Mouse (Mus musculus) frontal cortex, postnatal 14 days (tissue): ENCODE data around the gene Slc12a1.
A peak's percentile ranks its signal among the peaks of the same experiment; 100 is the strongest.

Source experiments
- DNase-seq, 2 experiments: peaks; one replicate each; pipeline ENCODE4 v3.0.0; 2022; ENCODE audit warnings: low spot score in 2 of 2

The Slc12a1 gene

DNA sequence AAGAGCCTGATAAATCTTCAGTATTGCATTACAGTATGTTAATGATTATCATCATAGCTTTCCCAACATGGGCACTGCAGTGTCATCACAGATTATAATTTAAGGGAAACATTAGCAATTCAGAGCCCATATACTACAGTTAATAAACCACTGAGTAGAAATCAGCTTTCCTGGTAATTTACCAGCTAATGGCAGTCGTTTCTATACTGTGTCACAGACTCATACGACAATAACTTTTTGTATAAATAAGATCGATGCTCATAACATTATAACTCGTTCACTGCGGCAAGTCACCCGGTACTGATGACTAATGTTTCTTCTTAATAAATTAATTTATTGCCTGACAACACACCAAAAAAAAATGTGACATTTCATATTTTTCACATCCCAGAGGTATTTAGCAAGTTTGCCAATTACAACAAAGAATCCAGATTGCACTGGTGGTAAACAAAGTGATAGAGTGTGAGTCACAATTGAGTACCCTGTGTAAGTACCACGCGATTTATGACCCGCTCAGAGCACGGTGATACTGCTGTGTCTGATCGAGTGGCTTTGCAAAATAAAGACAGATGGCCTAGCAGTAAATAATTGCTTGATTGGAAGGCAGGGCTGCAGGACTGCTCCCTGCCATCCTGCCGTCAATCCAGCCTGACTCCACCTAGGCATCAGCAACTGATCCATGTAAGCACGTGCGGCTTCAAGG, 56.7 kb downstream of the Slc12a1 start:
- DNase-seq: no peak

DNA sequence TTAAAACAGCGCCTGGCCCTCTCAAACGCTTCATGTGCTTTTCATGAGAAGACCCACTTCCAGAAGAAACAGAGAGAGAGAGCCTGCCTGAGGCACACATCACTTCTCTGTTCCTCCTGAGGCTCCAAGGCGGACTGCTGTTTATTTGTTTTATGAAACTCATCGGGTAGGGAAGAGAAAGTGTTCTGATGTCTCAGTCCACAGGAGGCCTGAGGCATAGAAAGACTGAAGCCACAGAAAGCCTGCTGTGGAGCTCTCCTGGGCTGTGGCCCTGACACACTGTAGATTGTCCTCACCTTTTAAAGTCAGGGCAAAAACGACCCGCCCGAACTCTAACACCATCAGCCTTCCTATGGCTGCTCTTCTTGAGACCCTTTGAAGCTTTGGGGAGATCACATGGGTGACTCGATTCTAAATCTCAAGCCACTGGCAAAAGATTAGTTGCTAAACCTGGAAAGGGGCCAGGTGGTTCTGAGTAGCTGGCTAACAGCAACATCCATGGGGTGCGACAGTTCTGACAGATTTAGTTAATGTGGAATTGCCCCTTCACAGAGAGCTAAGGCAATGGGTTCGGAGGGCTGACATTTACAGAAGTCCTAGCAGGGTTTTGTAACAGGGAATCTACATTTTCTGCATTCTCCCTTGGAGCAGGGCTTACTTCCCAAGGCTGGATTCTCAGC, 59.7 kb downstream of the Slc12a1 start:
- DNase-seq: no peak

DNA sequence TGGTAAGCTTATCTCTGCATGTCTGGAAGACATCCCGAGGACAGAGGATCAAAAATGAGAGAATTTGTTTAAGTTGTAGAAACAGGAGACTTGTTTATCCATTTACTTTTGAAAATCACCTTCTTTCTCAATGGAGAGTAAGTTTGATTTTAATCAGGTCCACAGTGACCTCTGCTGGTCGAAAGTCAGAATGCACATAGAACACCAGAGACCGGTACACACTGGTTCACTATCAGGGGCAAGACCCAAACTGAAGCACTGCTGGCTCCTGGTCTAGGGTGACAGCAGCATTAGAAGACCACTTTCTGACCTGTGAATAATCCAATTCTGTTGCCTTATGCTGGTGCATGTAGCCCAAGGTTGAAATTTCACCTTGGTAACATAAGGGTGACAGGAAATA, 62.3 kb downstream of the Slc12a1 start:
- DNase-seq: peak in 1 of 2 experiments; percentile 73

DNA sequence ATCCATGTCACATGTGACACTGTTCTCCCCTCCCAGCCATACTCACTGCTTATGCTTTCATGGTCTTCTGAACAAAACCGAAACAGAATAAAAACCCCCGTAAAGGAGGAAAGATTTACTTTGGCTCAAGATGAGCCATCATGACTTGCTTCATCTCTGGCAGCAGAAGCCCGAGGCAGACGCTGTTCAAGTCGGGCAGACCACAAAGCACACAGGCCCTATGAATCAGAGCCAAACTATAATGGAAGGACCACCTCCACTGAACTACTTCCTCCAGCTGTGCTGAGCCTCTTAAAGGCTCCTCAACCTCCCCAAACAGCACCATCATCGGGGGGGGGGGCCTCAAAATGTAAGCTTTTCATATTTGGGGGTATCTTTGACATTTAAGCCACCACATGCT, 65.0 kb downstream of the Slc12a1 start:
- no peak for DNase-seq

DNA sequence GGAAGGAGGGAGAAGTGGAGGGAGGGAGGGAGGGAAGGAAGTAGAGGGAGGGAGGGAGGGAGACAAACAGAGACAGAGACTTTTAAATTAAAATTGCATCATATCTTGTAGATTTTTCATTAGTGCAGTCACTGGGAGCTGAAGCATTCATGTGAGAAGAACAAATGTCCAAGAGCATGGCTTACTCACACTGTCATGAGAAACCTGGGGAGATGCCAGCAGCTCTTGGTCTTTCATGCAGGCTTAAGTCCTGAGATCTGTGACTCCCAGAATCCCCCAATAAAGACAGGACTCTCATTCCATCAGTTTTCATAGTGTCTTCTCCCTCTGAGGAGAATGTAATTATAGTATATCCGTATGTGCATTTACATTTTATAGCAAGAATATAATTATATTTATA, 66.3 kb downstream of the Slc12a1 start:
- no peak for DNase-seq

DNA sequence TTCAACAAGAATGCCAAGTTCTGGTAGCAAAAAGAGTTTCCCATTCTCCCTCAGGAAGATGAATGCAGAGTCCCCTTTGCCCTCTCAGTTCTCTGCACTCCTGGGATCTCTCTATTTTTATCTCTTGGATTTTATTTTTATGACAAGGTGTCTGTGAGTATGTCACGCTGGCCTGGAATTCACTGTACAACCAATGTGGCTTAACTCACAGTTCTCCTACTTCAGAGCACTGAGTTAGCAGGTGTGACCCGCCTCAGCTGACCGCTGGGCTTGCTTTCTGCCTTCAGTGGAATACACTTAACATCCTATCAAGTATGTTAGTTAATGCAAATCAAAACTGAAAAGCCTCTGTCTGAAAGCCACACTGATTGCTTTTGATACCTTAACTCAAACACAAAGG, 67.0 kb downstream of the Slc12a1 start:
- no peak for DNase-seq

DNA sequence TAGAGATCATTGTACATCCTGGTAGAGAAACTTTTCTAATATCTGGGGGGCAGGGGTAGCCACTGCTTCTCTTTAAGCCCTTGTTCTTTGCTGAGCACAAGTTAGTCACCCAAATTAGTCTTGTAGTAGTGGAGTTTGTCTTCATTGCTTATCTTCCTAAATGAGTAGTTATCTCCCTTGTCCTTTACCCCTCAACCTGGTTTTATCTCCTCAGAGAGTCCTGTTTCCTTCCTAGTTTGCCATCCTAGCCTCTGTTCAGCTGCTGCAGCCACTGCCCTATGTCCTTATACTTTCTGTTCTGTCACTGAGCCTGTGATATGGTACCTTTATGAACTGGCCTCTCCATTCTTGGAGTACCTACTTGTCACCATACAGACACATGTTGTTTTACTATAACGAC, 69.4 kb downstream of the Slc12a1 start:
- no peak for DNase-seq

DNA sequence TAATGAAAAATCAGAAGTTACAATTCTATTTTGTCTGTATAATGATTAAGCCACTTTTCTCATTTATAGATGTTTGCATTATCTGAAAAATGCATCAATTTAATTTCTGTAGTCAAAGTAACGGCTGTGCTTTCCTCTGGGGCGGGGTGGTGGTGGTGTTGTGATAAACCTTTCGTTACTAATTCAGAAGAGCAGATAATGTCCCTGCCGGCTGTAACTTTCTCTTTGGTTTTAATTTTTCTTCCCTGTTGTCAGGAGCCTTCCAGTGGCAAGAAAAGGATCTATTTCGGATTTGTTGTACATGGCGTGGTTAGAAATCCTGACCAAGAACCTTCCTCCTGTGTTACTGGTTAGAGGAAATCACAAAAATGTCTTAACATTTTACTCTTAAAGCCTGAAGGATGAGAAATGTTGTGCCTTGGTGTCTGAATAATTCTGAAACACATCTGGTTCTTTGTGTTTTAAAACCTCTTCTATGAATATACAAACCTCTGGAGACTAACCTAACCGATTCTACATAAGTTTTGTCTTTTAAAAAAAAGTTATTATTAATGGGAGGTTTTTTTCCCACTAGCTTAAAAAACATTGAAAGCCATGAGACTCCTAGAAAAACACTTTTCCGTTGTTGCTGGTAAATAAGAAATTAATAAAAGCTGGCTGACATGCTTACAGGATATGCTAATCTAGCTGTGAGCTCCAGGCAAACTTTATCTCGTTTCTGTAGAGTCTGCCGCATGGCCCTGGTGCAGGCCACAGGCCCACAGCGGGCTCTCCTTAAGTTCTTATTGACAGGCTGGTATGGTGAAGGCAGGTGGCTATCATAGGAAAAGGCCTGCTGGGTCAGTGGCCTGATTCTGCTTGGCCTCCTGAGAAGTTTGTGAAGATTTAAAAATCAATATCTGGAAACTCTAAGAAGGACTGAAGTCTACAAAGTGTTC, 76.4 kb downstream of the Slc12a1 start:
- DNase-seq: no peak

DNA sequence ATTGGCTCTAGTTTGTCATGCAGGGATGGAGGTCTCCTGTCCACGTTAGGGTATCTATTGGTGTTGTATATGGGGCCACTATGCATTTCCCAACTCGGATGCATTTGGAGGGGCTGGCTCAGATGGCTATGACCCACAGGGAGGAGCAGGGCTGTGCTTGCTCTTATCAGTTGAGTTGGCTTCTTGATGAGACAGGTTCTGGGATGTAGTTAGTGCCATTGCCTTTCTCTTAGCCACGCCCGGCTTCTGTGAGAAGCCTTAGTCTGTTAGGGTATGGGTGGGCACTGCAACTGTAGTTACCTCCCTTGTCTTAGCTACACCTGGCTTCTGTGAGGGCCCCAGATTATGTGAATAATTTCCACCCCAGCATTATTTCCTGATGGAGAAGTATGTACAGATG, 79.9 kb downstream of the Slc12a1 start:
- DNase-seq: no peak

DNA sequence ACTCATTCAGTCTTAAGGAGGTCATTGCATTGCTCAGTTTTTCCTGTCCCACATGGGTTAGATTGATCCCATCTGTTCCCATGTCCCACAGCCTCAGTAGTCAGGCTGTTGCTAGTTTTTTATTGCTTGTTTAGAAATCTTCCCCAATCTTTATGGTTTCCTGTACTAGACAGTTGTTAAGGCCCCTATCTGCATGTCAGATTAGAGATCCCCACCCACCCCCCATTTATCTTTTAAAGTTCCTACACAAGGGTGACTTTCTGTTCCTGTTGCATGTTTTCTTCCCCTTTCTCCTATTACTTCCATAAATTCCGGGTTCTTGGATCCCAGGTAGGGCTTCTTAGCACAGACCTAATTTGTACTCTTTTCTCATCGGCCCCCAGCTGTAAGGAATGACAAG, 81.2 kb downstream of the Slc12a1 start:
- DNase-seq: no peak

DNA sequence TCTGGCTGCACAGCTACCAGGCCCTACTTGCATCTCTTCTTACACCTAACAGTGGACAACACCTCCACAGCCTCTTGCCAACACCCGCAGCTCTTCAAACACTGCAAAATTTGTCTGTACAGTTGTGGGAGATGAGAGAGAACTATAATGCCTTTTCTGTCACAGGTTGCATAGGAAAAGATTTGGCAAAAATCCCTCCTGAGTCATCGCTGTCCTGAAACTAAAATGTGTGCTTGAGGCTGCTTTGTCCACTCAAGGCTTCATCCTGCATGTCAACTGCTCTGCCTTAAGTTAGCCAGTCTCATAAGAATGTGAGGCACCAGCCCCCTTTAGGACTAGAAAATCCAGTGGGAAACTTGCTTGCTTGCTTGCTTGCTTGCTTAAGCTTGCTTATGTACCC, 81.7 kb downstream of the Slc12a1 start:
- no peak for DNase-seq

DNA sequence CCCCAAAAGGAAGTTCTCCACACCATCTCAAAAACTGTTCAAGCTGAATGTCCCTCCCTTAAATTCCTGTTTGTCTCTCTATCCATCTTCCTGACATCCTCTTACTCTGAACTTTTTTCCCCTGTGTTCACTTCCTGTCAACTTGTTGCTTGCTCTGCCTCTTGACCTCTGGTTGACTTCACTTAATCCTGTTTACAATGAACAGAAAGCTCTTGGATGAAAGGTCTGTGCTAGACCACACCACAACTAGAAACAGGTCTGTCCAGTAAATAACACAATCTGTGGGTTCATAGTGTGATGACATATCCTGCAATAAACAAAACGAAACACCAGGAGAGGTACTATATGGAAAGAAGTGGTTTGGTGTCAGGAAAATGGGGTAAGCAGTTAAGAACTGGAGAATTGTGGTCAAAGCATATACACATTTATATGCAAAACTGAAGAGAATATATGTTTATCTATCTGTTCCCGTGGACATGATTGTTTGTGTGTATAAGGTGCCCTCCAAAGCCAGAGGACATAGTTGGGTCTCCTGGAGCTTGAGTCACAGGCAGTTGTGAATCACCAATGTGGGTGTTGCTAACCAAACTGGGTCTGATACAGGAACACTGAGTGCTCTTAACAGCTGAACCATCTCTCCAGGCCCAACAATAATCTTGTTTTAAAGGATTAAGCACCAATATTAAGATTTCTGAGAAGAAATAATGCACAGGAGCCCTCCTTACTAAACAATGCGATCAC, 93.4 kb downstream of the Slc12a1 start:
- DNase-seq: no peak

DNA sequence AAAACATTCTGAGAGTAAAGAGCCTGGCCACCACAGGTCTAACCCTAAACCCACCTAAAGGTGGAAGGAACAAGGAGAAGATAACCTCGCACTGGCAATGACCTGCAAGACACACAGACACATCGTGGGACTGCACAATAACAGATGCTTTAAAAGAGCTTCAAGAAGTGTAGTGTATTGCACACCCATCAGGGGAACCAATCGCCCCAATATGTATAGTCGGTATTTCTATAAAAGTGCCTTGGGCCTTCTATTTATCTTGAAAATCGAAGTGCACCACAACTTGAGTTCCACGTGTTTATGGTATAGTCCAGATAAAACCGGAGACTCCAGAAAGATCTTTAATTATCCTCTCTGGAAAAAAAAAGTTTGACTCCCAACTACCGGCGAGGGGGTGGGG, 94.4 kb downstream of the Slc12a1 start:
- DNase-seq: no peak

DNA sequence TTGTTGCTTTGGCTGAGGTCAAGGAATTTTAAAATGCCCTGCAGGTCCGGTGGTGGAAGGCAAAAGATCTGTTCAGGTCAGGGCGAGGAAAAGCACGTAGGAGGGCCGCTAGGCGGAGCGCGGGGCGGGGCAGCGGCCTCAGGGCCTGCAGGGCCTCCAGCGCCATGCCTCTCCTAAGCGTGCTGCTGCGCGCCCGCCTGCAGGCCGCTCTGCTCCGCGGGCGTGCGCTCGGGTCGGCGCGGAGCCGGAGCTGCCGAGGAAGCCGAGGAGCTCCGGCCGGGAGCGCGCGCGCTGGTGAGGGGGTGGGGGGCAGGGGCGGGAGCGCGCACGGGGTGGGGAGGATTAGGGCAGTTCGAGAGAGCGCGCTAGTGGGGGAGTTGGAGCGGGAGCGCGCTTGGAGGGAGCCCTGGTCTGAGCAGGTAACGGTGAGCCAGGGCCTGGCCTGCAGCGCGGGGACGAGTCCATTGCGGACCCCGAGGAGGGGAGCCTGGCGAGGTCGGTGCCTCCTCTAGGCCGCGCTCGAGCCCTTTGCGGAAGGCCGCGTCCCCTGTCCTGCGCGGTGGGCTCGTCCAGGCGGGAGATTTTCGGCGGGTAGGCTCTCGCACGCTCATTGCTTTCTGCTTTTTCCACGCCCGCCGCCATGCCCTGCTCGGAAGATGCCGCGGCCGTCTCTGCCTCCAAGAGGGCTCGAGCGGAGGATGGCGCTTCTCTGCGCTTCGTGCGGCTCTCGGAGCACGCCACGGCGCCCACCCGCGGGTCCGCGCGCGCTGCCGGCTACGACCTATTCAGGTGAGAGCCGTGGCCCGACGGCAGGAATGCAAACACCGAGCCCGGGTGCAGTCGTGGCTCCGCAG, 95.0 kb downstream of the Slc12a1 start, which contains the start of gene Dut:
TSS of gene Dut (plus strand) at position 83 of the 854 bp plus-strand sequence.
- DNase-seq: peak; percentile 77 to 82

DNA sequence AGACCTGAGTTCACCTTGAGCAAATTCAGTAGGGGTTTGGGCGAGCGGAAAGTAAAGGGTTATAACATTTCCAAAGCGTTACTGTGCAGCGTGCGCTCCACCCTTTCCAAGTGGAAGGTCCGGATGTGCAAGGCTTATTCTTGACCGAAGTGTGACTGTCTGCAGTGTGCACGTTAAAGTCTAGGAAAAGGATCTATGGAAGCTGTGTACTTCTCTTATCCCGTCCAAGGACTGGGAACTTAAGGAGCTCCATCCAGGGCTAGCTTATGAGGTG, 95.6 kb downstream of the Slc12a1 start:
- DNase-seq: no peak

DNA sequence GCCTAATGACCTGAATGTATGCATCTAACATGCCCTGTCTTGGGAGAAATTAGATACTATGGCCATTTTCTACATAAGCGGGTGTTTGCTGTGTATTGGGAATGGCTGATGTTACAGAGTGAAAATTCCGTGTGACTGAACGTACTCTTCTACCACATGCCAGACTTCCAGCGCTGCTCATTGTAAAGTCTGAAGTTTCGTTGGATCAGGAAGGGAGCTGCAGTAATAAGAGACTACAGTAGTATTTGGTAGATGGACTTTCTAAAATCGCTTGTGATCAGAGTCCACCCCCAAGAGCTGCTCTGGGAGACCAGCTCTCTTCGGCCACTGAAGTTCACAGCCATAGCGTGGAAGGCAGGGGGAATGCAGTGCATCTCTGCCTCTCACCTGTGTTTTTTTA, 96.0 kb downstream of the Slc12a1 start:
- no peak for DNase-seq

DNA sequence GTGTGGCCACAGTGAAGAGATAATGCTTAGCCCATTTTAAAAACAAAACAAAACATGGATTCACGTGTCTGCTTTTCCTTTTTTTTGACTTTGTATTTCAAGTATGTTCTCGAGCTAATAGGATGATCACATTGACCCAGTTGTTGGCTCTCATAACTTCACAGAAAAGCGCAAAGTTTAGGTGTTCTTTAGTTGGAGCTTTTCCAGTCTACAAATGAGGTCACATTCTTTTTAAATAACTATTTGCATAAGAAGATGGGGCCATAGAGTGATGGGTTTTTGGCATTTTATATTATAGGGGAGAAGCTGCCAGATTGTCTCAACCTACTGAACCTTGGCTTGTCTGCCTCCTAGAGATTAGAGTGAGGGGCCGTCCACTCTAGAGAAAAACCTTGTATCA, 97.0 kb downstream of the Slc12a1 start:
- DNase-seq: no peak

DNA sequence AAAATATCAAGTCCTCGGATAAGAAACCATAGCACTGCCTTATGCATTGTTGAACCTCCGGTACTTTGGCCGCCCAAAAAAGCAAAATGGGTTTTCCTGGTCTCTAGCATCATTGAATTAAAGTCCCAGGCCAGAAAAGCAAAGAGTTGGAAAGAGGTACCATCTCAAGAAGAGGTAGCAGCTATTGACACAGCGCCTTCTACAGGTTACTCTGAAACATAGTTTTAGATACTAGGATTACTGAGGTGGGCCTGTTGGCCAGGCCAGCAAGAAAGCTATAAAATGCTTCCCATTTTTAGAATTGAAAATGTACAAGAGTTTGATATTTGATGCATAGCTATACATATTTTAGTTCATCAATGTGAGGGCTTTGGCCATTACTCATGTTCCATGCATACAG, 97.6 kb downstream of the Slc12a1 start:
- DNase-seq: no peak

DNA sequence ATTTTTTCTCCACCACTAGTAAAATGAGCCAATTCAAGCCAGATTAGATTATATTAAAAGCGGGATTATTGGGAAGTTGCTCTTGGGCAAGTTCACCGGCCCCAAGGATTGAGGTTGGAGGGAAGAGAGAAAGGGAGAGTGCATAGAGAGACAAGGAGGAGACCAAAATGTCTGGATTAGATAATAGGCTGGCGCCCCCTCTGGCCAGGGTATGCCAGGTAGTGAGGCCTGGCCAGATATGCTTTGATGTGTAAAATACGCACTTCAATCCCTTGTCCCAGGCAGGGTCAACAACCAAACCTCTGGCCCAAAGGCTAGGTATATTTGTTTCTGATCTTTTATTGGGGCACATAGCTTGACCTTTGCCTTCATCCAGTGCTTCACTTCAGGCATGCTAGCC, 99.5 kb downstream of the Slc12a1 start:
- DNase-seq: no peak

DNA sequence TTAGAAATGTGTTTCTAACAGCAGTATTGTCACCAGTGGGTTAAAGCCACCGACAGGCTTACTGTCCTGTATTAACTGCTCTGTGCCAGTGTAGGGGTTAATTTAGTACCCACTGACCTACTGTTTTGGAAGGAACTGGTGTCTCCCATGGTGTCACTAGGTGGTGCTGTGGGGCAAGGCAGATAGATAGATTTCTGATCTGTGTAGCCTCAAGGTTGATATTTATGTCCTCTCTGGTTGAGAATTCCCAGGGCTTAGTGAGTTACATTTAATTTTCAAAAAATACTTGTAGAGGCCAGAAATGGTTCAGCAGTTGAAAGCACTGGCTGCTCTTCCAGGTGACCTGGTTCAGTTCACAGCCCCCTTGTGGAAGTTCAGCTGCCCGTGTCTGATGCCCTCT, 100.0 kb downstream of the Slc12a1 start:
- peak in 1 of 2 experiments; percentile 30 for DNase-seq

DNA sequence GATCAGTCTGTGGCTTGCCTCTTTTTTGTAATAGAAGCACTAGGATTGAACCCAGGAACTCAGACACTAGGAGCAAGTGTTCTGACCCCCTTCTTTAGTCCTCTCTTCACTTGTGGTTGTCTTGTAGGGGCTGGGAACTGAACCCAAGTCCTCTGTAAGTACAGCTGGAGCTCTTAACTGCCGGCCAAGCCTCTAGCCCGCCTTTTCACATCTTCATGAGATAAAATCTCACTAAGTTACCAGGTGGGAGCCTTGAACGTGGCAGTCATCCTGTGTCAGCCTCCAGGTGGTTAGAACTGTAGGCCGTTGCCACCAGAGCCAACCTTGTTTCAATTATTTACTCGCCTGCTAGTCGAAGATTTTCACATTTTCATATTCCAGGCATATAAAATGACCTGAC, 101.4 kb downstream of the Slc12a1 start:
- no peak for DNase-seq
